8 mouse cellular contexts compared by ENCODE assay signal in genomic region chr1:45925500-45926392, GRCm38 (mm10). TPM values are rescaled to one million over a fixed set of nuclear protein-coding genes. Genes with fewer than 3 reads are reported as not detected.
A peak's percentile ranks its signal among the peaks of the same experiment; 100 is the strongest.
DNase-seq lines count a peak whose midpoint lies in the region.

No protein-coding gene starts in this region.

- DNase-seq in R1 (ENCODE audit: low read depth, low spot score) = peak; percentile 70
- peak; percentile 14 for DNase-seq in cerebellum, adult 9-10 months
- peak; percentile 62 for DNase-seq in forelimb bud, embryonic 11.5 days (ENCODE audit: low read depth, low spot score)
- DNase-seq in heart, postnatal 4 days = peak; percentile 84
- peak; percentile 49 to 71 for DNase-seq in layer of hippocampus, postnatal 10 days (ENCODE audit: low spot score in 2 of 2)
- DNase-seq in lung, postnatal 10 days = peak; percentile 84
- peak; percentile 86 for DNase-seq in retina, embryonic 14.5 days (ENCODE audit: low spot score)
- DNase-seq in urinary bladder, postnatal 4 days (ENCODE audit: low spot score in 2 of 2) = peak; percentile 74 to 77

RNA-seq across cellular contexts. Expression of gene Slc40a1, which starts 0.6 kb away (rescaled TPM):
- 10 to 100 TPM; 12.9 to 14.0 TPM for total RNA-seq in heart, postnatal 4 days (2021)
- total RNA-seq in layer of hippocampus, postnatal 10 days (2021) = 10 to 100 TPM; 19.4 to 25.9 TPM

RNA-seq across cellular contexts. Expression of gene Gm5269, which starts 35.7 kb away (rescaled TPM):
- total RNA-seq in heart, postnatal 4 days (2021) = not detected
- not detected for total RNA-seq in layer of hippocampus, postnatal 10 days (2021)

Comparison
In these comparisons a context has a peak if more than half of its experiments do, and no peak if none do; other contexts are left out.
1. Peak in every context shown above with its lines: DNase-seq.
2. DNase-seq: peak in every context shown above with its lines; median percentile 86 in retina, embryonic 14.5 days; 84 in heart, postnatal 4 days; 84 in lung, postnatal 10 days; 76 in urinary bladder, postnatal 4 days; 70 in R1; 62 in forelimb bud, embryonic 11.5 days; 60 in layer of hippocampus, postnatal 10 days; 14 in cerebellum, adult 9-10 months.